Mouse (Mus musculus): ENCODE results near the gene Ablim1.
"Not testable (repeated sequence)": the region's sequence is repeated elsewhere in the genome, so short reads cannot be mapped to it uniquely, and the experiment has no call there.

Gene Ablim1

DNA sequence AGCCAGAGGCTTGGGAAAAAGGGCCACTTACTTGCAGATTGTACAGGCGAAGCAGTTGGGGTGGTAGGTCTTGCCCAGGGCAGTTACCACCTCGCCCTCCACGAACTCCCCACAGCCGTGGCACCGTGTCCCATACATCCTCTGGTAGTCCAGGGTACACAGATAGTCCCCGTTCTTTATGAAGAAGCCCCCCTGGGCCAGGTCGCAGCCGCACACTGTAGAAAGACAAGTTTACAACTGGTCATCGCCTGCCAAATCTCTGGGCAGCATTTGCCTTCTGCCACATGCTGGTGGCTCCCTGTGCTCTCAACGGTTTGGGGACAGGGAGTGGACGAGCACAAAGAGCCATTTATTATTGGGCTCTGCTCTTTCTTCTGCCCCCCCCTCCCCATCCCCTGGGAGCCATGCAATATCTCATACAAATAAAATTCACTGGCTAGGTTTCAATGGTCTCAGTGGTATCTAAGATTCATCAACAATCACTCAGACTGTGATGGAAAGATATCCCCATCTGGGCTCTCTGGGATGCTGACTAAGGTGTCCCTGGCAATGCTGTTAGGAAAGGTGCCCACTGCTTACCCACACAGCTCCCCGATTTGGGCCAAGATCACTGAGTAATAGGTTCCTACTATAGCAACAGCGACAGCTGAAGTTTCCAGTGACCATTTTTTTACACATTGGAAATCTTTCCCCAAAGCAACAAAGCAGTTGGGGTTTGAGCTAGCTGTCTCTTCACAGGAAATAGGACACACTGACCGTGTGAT, 159.4 kb downstream of the Ablim1 start:
- no peak for DNase-seq (ENCODE audit: low spot score in 2 of 2)

DNA sequence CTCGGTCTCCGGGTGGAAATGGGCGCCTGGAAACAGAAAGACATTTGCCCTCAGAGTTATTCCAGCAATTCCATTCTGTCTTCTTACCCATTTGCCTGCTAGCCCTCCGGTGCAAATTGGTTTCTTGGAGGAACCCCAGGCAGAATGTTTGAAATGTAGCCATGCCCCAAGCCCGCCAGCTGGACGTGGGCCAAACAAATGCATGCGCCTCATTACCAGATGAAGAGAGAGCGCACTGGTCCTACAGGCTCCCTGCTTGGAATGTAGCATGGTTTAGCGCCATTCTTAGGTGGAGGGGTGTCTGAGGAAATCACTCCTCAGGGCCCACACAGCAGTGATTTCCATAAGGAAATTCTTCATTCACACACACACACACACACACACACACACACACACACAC, 162.4 kb downstream of the Ablim1 start:
- DNase-seq (ENCODE audit: low spot score in 2 of 2): peak; percentile 61 to 72

DNA sequence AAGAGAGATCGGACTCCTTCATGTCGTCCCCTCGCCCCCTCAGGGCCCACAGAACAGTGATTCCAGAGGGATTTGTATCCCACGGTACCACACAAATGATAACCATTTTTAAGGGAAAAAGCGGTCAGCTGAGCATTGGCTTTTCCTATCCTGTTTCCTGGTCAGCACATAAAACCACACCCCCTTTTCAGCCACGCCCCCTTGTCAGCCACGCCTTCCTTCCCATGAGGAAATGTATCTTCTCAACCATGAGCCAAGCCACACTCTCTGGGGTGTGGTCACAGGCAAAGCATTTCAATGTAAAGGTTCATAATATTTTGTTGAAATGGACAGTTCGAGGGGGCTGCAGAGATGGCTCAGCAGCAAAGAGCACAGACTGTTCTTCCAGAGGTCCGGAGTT, 163.2 kb downstream of the Ablim1 start:
- no peak for DNase-seq (ENCODE audit: low spot score in 2 of 2)

DNA sequence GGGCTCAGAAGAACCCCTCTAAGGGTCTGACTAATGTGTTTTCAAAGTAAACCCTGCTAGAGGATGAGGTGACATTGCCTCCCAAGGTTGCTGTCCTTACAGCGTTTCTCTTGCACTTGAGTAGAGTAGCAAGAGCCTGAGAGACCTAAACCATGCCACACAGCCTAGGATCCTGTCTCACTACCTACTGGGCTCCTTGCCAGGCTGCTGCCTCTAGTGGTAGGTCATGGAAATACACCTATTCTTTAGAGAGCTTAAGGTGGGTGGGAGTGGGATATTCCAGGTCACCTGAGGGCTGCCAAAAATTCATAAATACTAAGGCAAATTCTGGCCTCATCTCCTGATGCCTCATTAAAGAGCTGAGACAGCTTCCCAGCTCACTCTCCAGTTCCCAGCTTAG, 164.4 kb downstream of the Ablim1 start:
- no peak for DNase-seq (ENCODE audit: low spot score in 2 of 2)

DNA sequence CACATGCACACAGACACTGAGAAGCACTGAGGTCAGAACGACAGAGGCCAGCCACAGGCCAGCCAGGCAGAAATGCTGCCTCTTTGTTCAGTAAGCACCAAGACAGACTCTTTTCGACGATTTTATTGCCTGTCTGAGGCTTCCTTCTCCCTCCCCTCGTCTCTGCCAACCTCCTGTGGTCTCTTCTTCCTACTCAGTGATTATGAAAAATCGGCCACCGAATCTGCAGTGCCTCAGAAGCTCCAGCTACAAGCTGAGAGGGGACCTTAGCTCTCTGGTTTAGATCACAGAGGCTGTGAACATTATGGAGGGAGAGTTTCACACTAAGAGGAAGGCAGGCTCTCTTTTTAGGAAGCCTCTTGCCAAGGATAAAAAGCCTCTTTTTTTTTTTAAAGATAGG, 167.0 kb downstream of the Ablim1 start:
- DNase-seq (ENCODE audit: low spot score in 2 of 2): no peak

DNA sequence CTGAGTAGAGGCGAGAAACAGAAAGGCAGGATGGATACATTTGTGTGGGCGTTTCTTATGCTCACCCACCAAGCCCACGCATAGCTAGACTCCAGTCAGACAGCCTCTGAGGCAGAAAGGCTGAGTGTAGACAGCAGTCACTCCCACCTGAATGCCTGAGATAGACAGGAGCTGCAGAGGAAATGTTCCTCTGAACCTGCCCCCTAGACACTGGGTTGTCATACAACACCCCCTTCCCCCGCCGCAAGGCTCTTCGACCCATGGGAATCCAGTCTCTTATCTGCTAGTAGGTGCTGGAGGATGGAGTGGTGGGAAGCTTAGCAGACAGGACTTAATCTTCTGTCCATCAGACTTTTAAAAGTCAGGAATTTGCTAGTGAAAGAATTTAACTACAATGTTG, 167.8 kb downstream of the Ablim1 start:
- no peak for DNase-seq (ENCODE audit: low spot score in 2 of 2)

DNA sequence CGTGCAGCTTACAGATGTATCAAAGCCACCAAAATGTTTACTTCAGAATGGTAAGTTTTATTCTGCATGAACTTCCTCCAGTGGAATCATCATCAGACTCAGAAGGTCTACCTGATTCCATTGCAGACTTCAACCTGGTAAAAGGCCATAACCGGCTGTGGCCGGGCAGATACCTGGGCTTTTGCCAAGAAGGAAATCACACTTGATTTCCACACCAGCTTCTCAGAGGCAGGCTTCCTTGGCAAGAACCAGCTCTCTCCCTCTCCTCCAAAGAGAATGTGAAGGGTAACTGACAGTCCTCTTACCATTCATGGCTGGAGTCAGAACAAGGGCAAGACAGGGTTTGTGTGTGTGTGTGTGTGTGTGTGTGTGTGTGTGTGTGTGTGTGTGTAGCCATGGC, 171.1 kb downstream of the Ablim1 start:
- no peak for DNase-seq (ENCODE audit: low spot score in 2 of 2)

DNA sequence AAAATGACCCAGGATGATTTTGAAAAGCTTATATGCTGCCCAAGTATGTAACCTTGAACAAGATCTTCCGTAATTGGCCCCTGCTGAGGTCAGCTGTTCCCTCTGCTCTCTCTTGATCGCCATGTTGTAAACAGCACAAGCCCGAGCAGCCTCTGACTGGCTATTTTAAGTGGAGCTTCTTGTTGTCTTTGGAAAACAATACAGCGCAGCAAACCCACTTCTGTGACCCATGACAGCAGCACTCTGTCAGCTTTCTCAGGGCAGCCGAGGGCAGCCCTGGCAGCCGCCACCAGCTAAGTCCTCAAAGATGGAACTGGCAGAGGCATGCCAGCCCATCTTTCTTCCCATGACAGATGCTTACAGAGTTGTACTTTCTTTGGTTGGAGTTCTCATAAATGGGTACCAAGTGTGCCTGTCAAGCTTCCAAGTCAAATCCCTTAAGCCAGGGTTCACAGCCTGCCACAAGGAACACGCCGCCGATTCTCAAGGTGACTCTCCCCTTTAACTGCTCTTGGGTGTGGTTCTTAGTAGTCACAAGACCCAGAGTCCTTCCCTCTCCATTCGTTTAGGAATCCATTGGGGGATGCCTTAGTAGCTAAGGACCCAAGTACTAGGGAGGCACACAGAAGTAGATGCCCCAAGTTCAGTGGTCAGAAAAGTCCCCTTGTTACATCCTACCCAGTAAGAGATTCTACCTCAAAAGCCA, 172.8 kb downstream of the Ablim1 start:
- DNase-seq (ENCODE audit: low spot score in 2 of 2): no peak

DNA sequence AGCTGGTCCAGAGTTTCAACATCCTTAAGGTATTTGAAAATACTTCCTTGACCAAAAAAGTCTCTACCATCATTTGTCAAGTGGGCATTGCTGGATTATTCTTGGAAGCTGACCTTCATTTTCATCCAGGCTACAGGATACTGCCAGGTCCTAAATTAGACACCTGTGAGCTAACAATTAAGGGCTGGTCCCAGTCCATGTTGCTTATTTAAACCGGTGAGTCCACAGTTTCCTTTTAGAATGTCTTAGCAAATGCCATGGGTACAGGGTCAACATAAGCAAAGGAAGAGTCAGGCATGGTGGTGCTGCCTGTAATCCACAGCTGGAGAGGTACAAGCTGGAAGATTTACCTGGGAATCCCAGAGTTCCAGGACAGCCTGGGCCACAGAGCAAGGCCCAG, 173.8 kb downstream of the Ablim1 start:
- no peak for DNase-seq (ENCODE audit: low spot score in 2 of 2)

DNA sequence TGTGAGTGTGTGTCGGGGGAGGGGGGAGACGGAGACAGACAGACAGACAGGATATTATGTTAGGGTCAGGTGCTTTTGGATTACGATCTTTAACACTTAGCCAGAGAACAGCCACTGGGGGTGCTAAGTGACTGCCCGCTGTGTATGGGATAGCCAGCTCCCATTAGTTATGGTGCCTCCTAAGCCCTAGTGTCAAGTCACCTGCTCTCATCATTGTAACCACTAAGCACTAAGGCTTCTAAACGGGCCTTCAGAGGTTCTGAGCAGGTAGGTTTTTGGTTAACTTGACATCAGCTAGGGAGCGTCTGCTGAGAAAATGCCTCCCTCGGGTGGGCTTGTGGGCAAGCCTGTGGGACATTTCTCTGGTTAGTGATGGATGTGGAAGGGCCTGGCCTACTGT, 174.6 kb downstream of the Ablim1 start:
- no peak for DNase-seq (ENCODE audit: low spot score in 2 of 2)

DNA sequence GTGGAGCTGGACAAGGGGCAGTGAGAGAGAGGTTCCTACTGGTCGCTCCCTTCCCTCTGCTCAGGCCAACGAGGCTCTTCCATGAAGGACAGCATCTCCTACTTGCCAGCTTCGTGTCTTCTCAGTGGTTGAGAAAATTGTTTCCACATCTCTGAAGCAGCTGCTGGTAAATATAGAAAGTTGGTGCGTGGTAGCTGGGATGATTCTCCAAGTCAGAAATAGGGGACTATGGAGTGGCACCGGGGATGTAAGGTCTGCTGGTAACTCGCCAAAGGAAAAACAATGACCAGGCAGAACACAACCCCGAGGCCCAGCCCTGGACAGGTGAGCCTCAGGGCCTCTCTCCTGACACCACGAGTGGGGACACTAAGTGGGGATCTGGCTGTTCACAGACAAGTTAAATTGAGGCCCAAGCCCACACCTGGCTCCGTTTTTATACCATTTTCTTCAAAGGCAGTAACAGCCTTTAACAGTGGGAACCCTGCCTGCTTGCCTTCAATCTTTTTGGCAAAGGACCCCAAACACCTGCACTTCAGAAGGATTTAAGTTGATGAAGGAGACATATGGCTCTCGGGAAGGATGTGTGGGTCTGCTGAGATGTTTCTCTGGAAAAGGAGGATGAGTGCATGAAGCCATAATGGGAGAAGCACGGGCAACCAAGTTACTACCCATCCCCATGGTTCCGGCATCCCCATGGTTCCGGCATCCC, 175.7 kb downstream of the Ablim1 start:
- no peak for DNase-seq (ENCODE audit: low spot score in 2 of 2)

DNA sequence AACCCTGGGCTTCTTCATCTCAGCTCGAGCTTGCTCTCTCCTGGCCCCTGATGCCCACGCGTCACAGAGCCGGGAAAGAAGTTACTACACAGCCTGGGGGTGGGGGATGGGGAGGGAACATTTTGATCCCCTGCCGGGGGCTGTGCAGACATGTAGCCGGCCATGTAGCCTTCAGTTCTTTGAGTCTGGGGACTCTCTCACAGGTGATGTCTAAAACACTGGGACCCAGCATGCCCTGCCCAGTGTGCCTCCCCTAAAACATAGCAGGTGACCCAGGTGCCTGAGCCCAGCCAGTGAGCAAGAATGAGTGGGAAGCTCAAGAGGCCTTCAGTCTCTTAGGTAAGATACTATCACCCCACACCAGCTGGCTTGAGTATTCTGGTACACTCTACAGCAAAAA, 176.2 kb downstream of the Ablim1 start:
- DNase-seq (ENCODE audit: low spot score in 2 of 2): no peak

DNA sequence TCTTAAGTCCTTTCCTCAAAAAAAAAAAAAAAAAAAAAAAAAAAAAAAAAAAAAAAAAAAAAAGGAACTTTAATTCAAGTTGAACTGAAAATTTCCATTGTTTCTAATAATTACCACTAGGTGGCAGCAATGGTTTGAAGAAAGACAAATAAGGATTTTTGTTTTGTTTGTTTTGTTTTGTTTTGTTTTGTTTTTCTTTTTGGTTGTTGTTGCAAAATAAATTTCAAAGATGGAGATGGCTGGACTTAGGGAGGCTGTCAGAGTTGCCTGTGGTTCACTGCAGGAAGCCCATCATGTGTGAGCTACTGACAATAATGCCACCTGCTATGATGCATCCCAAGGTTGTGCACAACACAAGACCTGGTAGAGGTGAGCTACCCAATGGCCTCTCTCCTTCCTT, 176.7 kb downstream of the Ablim1 start:
- DNase-seq (ENCODE audit: low spot score in 2 of 2): no peak

DNA sequence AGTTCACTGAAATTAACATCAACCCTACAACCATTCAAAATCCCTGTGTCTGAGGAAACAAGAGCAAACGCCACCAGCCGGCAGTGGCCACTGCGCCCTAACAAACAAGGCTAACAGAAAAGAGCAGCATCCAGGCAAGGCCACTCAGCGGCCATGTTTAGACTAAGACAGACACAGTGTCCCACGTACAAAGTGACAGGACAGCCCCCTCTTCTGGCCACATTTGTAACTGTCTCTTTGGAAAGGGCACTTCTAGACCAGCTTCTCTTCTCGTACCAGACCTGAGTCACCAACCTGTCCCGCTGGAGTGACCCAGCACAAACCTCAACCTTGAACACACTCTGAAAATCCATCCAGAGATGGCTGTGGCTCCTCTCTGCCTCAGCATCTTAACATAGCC, 178.5 kb downstream of the Ablim1 start:
- peak; percentile 62 to 79 for DNase-seq (ENCODE audit: low spot score in 2 of 2)

DNA sequence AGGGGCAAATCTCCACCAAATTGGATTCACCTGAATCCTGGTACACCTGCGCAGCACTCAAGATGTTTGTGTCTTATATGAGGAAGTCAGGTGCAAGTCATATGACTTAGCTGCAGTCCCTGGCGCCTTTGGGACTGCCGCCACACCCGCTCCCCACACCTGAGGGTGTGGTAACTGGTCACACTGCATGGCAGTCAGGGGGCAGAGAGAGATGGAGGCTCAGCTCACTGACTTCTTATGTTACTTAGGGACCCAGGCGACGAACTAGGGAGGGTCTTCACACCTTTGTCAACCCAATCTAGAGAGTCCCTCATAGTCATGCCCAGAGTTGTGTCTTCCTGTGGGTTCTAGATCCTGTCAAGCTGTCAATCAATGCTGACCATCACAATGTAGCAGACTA, 179.1 kb downstream of the Ablim1 start:
- not testable (repeated sequence) for DNase-seq (ENCODE audit: low spot score in 2 of 2)

DNA sequence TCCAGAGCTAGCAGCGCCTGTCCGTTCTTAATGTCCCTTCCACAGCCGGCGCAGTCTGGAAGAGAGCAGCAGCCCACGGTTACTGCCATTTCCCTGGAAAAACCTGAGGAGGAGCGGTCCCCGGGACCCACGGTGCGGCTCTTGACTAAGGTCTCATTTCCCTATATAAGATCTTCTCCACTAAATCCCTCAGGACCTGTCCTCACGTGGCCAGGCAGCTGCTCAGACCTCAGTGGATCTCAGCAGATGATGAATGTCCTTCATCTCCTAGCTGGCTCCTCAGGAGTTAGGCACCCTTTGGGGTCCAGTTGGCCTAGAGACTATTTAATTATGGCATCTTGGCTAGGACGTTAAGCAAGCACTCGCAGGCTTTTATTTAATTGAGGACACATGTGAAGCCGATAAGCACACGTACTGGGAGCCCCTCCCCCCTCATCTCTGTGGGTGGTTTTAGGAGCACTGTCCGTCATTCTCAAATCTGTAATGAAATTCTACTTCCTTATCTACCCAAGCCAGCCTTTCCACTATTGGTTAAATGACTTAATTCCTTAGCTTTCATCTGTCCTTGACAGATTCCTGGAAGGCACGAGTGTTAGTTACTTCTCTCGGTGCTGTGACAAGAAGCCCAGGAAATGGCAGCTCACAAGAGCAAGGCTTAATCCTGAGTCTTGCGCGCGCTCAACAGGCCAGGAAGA, 179.9 kb downstream of the Ablim1 start:
- DNase-seq (ENCODE audit: low spot score in 2 of 2): no peak

DNA sequence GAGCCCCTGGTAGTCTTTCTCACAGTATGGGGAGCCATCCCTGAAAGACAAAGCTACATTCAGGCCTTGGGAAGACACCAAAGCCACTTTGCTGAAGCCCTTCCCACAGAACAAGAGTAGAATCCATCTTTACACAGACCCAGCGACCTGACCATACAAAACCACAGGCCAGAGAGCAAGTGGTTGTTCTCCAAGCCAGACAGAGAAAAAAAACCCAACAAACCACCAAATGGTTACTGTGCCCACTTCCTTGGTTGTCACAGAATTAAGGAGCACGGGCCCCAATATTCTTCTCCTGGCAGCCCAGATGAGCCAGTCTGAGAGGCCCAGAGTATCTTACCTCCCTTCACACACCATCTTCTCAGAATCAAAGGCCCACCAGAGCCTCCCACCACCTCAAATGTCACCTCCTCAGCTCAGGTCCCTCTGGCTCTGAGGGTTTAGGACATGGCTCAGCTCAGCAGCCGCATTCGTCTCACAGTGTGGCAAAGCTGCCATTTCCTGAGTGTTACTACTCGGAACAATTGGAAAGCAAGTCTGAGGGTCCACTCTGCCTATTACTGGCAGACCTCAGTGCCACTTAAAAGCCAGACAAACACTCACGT, 181.7 kb downstream of the Ablim1 start:
- DNase-seq (ENCODE audit: low spot score in 2 of 2): no peak

DNA sequence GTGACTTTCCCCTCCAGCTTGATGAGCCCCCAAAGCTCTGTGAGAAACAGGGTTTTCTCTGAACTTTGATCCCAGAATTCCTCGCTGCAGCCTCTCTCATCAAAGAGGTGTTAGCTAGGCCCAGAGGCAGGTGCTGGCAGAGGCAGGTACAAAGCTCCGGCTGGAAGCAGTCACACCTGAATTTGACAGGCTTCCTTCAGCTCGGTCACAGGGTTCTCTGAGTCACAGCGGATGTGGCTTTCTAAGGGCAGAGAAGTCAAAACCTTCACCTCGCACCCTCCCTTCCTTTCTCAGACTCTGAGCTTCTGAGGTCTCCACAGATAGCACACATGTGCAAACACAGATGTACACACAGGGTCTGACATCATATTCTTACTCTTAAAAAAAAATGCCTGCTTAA, 182.4 kb downstream of the Ablim1 start:
- no peak for DNase-seq (ENCODE audit: low spot score in 2 of 2)

DNA sequence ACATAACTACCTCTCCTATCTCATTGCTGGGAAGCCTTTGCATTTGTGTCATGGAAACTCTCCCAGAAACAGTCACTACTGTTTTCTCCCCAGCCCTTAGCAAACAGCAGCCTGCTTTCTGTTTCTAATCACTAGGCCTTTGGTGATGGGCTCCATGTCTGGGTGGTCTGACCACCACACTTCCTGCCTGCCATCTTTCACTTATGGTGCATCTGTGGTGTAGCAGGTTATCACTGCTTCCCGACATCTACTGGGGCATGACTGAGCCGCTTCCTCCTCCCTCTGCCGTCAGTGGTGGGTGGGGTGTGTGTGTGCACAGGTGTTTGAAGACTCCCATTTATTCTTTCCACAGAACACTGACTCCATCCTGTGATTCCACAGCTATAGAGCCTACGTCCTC, 183.4 kb downstream of the Ablim1 start:
- DNase-seq (ENCODE audit: low spot score in 2 of 2): no peak

DNA sequence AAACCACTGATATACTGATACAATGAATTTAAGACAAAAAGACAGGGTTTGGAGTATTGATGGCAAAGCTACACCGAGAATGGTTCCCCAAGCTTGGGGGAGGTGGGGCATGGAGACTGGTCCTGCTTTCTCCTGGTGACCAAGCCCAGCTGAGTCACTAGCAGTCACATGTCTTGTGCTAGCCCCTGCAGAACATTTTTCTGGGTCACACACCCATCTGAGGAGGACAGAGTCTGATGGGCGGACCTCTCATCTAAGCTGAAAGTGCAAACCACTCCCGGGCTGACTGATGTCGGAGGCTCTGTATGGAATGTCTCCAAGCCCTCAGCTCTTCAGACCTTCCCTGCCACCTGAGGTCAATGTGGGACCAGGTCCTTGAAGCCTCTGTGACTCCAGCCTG, 184.1 kb downstream of the Ablim1 start:
- peak; percentile 53 to 65 for DNase-seq (ENCODE audit: low spot score in 2 of 2)

DNA sequence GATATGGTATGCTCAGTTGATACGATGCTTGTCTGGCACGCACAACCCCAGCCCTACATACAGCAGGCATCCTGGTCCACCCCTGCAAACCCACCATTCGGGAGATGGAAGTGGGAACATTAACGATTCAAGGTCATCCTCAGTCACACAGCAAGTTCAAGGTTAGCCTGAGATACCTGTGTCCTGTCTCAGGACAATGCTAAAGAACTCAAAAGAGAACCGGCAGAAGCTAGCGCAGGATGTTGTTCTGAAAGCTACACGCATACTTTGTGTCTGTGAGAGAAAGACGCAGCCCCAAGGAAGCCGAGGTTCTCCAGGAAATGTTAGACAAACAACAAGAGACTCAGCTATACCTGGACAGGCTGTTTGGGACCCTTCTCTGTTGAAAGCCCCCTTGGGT, 185.0 kb downstream of the Ablim1 start:
- DNase-seq (ENCODE audit: low spot score in 2 of 2): no peak

DNA sequence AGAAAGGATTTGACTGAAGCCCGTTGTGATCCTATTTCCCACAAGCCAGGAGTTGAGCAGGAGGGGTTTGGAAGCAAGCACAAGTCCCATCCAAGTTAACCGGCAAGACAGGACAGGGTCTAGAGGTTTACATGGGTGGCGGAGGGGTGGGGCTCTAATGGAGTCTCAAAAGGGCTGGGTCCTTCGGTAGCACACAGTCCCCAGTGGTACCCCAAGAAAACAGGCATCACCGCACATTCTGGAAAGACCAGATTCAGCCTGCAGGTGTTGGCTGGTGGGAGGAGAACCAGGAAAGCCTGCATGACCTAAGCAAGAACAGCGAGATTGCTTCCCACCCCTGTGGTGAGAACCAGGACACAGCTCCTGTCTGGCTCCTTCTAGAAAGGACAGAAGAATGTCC, 186.7 kb downstream of the Ablim1 start:
- DNase-seq (ENCODE audit: low spot score in 2 of 2): no peak

Data from heart, adult 9 months (tissue).